Mouse (Mus musculus) thymus, adult 2 months (tissue): ENCODE data around the gene Dap3.

Source experiments
- CTCF ChIP-seq: fragments of 200-500 bp; IDR thresholded peaks from 2 replicates; pipeline ENCODE4 v1.5.1; 2012; ENCODE audit warnings: mild to moderate bottlenecking, control low read depth, low read length, moderate library complexity, borderline replicate concordance; ENCODE audit not compliant: control insufficient read depth, poor library complexity, insufficient read depth; ENCODE audit errors: extremely low read depth
- POLR2A ChIP-seq: fragments of 200-500 bp; IDR thresholded peaks from 2 replicates; pipeline ENCODE4 v1.6.1; 2012; ENCODE audit warnings: mild to moderate bottlenecking, low read length, control low read depth, moderate library complexity; ENCODE audit not compliant: control insufficient read depth, poor library complexity, insufficient read depth; ENCODE audit errors: extremely low read depth

- TF ChIP-seq CTCF (no peak), POLR2A (no peak)
These were observed 2.3 kb upstream of the Dap3 start for GRCm38 (mm10) chr3:88953246-88953645.
